Mouse (Mus musculus): ENCODE measurements around the gene Plcl2. TPM values are rescaled to one million over a fixed set of nuclear protein-coding genes. Genes with fewer than 3 reads are reported as not detected.

The Plcl2 gene
- polyA plus RNA-seq, 1 experiment: 4.3 TPM

DNA sequence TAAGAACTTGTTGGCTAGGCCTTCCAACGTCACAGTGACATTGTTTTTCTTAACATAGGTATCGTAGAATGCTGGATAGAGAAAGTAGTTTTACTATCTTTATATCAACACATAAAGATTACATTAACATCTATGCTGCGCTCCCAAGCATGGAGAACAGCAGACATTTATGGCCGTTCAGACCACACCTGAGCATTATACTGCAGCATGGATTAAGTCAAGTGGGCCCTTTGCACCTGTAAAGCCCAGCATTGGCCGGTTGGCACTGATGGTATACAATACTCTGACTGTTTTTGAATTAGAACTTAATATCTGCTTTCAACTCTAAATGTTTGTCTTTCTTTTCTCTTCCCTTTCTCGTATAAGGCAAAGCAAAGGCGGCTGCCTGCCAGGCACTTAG is 4.8 kb downstream of the Plcl2 start:
- Histone ChIP-seq H3K4me3 (ENCODE audit: insufficient read depth, low read depth, low read length) (no peak overlapping the region), H3K27ac (ENCODE audit: insufficient read depth, low read depth, low read length) (no peak overlapping the region), H3K4me1 (ENCODE audit: control insufficient read depth, insufficient read depth, low read length) (0 out of 2 replicates have a peak, but pooled peaks cover 2% of the 10 kb centered on the region), H3K36me3 (ENCODE audit: control insufficient read depth, insufficient read depth, low read length) (no peaks in the 10 kb centered on the region), H3K27me3 (replicated peaks; ENCODE audit: control insufficient read depth, insufficient read depth, low read length) (no peaks in the 10 kb centered on the region)
- TF ChIP-seq CTCF (conservative IDR thresholded peaks at IDR 0.05; ENCODE audit: insufficient read depth, insufficient read length, low read depth, low read length) (no peak), POLR2A (IDR thresholded peaks at IDR 0.05; ENCODE audit: low read depth, low read length) (no peak)
- WGBS: 93% methylated on average over 7 of the region's 7 CpGs
- DNase-seq: no peak

DNA sequence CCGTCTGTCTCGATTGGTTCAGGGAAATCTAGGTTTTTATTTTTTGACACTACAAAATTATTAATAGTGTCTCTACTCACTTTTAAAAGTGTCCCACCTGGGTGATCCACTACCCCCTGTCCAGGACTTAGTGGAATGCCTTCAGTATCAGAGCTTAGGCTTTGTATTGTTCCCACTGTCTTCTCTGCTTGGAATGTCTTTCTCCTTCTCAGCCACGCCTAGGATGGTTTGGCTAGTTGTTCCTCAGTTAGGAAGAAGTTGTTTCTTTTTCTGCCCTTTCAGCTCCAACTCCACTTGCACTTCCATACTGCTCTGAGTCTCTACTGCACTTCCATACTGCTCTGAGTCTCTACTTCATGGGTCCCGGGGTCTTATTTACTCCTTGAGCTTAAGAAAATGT is 6.7 kb downstream of the Plcl2 start:
- TF ChIP-seq POLR2A (IDR thresholded peaks at IDR 0.05; ENCODE audit: low read depth, low read length) (no peak), CTCF (conservative IDR thresholded peaks at IDR 0.05; ENCODE audit: insufficient read depth, insufficient read length, low read depth, low read length) (no peak)
- no peak for DNase-seq
- Histone ChIP-seq H3K4me1 (ENCODE audit: control insufficient read depth, insufficient read depth, low read length) (peaks cover 5% of the 10 kb centered on the region; the same call in 1 of the 2 replicates), H3K27ac (ENCODE audit: insufficient read depth, low read depth, low read length) (no peak overlapping the region), H3K4me3 (ENCODE audit: insufficient read depth, low read depth, low read length) (no peak overlapping the region), H3K36me3 (ENCODE audit: control insufficient read depth, insufficient read depth, low read length) (no peaks in the 10 kb centered on the region), H3K27me3 (replicated peaks; ENCODE audit: control insufficient read depth, insufficient read depth, low read length) (no peaks in the 10 kb centered on the region)
- 91% methylated on average over 4 of the region's 4 CpGs for WGBS

DNA sequence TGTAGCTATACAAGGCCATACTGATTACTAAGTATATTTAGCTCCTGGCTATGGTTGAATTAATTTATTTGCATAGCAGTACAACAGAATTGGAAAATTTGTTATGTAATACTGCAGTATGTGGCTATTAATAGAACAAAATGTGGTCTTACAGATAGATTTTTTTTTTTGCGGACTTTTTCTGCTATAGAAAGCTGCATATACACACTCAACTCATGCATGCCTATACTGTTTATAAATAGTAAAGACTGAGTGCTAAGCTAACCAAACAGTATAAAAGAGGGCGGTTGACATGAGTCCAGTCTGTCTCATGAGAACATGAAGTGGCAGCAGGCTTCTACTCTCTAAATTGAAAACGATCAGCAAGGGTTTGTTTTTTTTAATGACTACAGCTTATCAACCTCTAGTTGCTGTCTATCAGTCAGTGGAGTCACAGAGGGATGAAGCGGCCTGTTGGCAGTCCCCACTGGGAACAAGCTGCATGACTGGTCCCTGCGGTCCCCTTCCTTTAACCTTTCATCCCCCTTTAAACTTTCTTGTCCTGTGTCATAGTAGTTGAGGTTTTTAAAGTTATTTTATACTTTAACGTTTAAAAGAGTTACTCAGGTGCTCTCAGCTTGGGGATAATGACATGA is 8.7 kb downstream of the Plcl2 start:
- no peak overlapping the region for H3K27ac ChIP-seq (ENCODE audit: insufficient read depth, low read depth, low read length)
- no peak overlapping the region for H3K4me3 ChIP-seq (ENCODE audit: insufficient read depth, low read depth, low read length)
- peaks cover 5% of the 10 kb centered on the region; the same call in 1 of the 2 replicates for H3K4me1 ChIP-seq (ENCODE audit: control insufficient read depth, insufficient read depth, low read length)
- no peaks in the 10 kb centered on the region for H3K27me3 ChIP-seq (replicated peaks; ENCODE audit: control insufficient read depth, insufficient read depth, low read length)
- TF ChIP-seq POLR2A (IDR thresholded peaks at IDR 0.05; ENCODE audit: low read depth, low read length) (no peak), CTCF (conservative IDR thresholded peaks at IDR 0.05; ENCODE audit: insufficient read depth, insufficient read length, low read depth, low read length) (no peak)
- DNase-seq: no peak
- no peaks in the 10 kb centered on the region for H3K36me3 ChIP-seq (ENCODE audit: control insufficient read depth, insufficient read depth, low read length)
- WGBS: 83% methylated on average over 6 of the region's 6 CpGs

DNA sequence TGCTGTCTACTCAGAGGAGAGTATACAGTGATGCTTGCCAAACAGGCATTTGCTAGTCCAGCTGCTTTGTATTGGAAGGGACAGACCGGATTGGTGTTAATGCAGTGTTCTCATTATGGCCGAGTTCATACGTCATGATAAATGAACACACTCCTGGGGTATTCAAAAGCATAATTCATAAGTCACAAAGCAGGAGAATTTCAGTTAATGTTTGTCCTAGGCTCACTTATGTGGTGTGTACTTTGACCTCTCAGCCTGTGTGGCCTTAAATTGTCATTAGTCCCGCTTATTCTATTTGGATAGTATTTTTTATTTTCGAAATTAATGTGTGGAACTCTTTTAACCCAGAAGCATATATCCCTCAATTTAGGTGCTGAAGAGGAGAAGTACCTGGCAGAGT is 10.4 kb downstream of the Plcl2 start:
- Histone ChIP-seq H3K4me3 (ENCODE audit: insufficient read depth, low read depth, low read length) (no peak overlapping the region), H3K27me3 (replicated peaks; ENCODE audit: control insufficient read depth, insufficient read depth, low read length) (no peaks in the 10 kb centered on the region), H3K4me1 (ENCODE audit: control insufficient read depth, insufficient read depth, low read length) (peaks cover 5% of the 10 kb centered on the region; the same call in 1 of the 2 replicates), H3K36me3 (ENCODE audit: control insufficient read depth, insufficient read depth, low read length) (no peaks in the 10 kb centered on the region), H3K27ac (ENCODE audit: insufficient read depth, low read depth, low read length) (peak overlapping the region; percentile 38; the same call in 1 of the 2 replicates)
- no peak for DNase-seq
- TF ChIP-seq POLR2A (IDR thresholded peaks at IDR 0.05; ENCODE audit: low read depth, low read length) (no peak), CTCF (conservative IDR thresholded peaks at IDR 0.05; ENCODE audit: insufficient read depth, insufficient read length, low read depth, low read length) (no peak)
- 61% methylated on average over 5 of the region's 5 CpGs for WGBS

DNA sequence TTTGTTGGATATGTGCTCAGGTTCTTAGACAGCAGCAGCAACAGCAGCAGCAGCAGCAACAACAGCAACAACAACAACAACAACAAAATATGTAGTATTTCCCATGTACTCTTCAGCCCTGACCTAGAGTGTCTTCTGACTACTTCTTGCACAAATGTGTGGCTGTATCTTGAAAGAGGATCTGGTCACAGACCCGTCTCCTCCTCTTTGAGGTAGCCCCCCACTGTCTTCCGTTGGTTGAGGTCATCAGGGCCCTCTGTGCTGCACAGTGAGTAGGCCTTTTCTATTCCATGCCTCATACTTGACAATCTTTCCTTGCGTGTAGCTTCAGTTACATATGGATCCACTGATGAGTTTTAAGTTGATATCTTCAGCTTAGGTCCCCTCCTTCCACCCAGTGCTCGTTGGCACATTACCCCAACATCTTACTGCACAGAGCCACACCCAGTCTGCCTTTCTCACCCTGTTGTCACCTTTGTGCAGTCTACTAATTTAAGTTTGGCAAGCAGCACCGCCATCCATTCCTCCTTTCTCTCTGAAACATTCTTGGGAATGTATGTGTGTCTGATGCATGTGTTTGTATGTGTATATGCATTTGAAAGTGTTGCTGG is 13.4 kb downstream of the Plcl2 start:
- WGBS: 88% methylated on average over 5 of the region's 5 CpGs
- no peak for DNase-seq
- TF ChIP-seq CTCF (conservative IDR thresholded peaks at IDR 0.05; ENCODE audit: insufficient read depth, insufficient read length, low read depth, low read length): no peak
- TF ChIP-seq POLR2A (IDR thresholded peaks at IDR 0.05; ENCODE audit: low read depth, low read length): no peak
- peaks cover 5% of the 10 kb centered on the region; the same call in 1 of the 2 replicates for H3K4me1 ChIP-seq (ENCODE audit: control insufficient read depth, insufficient read depth, low read length)
- H3K27ac ChIP-seq (ENCODE audit: insufficient read depth, low read depth, low read length): no peak overlapping the region
- H3K4me3 ChIP-seq (ENCODE audit: insufficient read depth, low read depth, low read length): no peak overlapping the region
- no peaks in the 10 kb centered on the region for H3K36me3 ChIP-seq (ENCODE audit: control insufficient read depth, insufficient read depth, low read length)
- no peaks in the 10 kb centered on the region for H3K27me3 ChIP-seq (replicated peaks; ENCODE audit: control insufficient read depth, insufficient read depth, low read length)

DNA sequence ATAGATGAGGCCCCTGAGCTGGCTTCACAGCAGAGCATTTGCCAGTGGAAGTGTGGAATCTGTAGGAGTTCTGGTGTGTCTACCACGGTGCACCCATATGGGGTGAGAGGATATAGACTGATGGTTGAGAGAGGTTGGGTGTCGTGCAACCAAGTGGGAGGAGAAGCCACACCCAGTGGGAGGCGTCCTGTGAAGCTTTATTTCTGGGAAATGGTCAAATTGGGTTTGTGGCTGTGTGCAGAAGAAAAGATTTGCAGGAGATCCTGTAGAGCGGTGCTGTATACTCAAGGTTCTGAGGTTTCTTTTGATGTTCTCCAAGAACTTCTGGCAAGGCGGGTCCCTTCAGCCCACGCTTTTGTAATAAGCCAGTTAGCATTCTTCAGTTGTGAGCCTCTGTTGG is 15.8 kb downstream of the Plcl2 start:
- Histone ChIP-seq H3K27me3 (replicated peaks; ENCODE audit: control insufficient read depth, insufficient read depth, low read length) (no peaks in the 10 kb centered on the region), H3K4me1 (ENCODE audit: control insufficient read depth, insufficient read depth, low read length) (no peaks in the 10 kb centered on the region), H3K27ac (ENCODE audit: insufficient read depth, low read depth, low read length) (no peak overlapping the region), H3K36me3 (ENCODE audit: control insufficient read depth, insufficient read depth, low read length) (no peaks in the 10 kb centered on the region), H3K4me3 (ENCODE audit: insufficient read depth, low read depth, low read length) (no peak overlapping the region)
- DNase-seq: no peak
- TF ChIP-seq POLR2A (IDR thresholded peaks at IDR 0.05; ENCODE audit: low read depth, low read length) (no peak), CTCF (conservative IDR thresholded peaks at IDR 0.05; ENCODE audit: insufficient read depth, insufficient read length, low read depth, low read length) (no peak)
- 71% methylated on average over 6 of the region's 6 CpGs for WGBS

DNA sequence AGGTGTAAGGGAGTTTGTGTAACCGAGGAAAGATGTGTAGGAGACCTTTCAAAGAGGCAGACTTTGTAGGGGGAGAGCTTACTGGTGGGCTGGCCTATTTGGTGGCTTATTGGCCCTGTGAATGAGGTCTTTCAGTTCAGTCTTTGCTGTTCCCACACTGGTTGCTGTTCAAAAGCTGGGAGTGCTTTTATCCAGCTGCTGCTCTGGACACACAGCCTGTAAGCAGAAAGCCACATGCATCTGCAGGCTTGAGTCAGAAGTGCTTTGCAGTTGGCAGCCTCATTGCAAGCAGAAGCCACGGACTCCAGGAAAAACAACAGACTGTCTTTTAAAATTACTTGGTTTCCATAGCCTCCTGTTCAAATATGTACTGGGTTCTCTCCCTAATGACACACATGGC is 16.6 kb downstream of the Plcl2 start:
- no peaks in the 10 kb centered on the region for H3K4me1 ChIP-seq (ENCODE audit: control insufficient read depth, insufficient read depth, low read length)
- 68% methylated on average over 2 of the region's 2 CpGs for WGBS
- H3K27me3 ChIP-seq (replicated peaks; ENCODE audit: control insufficient read depth, insufficient read depth, low read length): no peaks in the 10 kb centered on the region
- H3K27ac ChIP-seq (ENCODE audit: insufficient read depth, low read depth, low read length): no peak overlapping the region
- H3K36me3 ChIP-seq (ENCODE audit: control insufficient read depth, insufficient read depth, low read length): no peaks in the 10 kb centered on the region
- TF ChIP-seq POLR2A (IDR thresholded peaks at IDR 0.05; ENCODE audit: low read depth, low read length): no peak
- no peak overlapping the region for H3K4me3 ChIP-seq (ENCODE audit: insufficient read depth, low read depth, low read length)
- DNase-seq: no peak

All from kidney, adult 2 months (tissue).